Mouse (Mus musculus): ENCODE data around the gene Gm3383.
"Not testable (repeated sequence)": the region's sequence is repeated elsewhere in the genome, so short reads cannot be mapped to it uniquely, and the experiment has no call there.

Gene Gm3383

GRCm38 (mm10) chr14:5807882-5808281 lies at the start of gene Gm3383:
Gene Gm3383 (minus strand): TSS chr14:5807982.
- not testable (repeated sequence) for DNase-seq

DNA sequence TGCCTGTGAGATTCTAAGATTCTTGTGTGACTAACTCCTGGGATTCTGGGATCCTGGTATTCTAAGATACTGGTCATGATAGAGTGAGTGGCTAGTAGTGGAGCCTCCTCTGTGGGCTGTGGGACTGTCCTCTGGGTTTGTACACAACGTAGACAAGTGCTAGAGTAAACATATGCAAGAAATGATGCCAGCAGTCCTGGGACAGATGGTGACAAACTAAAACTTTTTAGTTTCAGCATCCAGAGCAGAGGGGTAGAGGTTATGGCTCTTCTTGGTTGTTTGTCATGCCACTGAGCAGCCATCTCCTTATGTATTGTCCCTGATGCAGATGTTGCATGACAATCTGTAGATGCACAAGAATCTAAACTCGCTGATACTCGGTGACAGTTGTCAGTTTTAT lies 48.1 kb upstream of the Gm3383 start:
- DNase-seq = not testable (repeated sequence)

DNA sequence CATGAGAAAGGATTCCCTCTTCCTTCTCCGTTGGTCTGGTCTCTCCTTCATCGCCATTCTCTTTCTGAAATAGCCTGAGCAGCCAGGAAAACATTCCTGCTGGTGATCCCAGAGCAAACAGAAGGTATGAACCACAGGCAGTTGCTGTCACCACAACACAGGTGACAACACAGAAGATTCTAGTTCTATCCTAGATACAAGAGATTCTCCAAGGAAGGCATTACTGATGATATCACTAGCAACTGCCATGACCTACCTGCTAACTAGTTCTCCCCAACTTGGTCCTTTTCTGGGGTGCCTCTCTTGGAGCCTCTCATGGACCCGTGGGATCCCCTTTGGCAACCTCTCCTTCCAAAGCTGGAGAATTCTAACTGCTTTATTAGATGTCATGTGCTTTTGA lies 22.4 kb upstream of the Gm3383 start, which contains the start of gene Gm3424:
Gene Gm3424 (minus strand): TSS at position 101 of the 400 bp plus-strand sequence.
- DNase-seq = not testable (repeated sequence)

GRCm38 (mm10) chr14:5812699-5813356 lies 5.0 kb upstream of the Gm3383 start:
- not testable (repeated sequence) for DNase-seq

DNA sequence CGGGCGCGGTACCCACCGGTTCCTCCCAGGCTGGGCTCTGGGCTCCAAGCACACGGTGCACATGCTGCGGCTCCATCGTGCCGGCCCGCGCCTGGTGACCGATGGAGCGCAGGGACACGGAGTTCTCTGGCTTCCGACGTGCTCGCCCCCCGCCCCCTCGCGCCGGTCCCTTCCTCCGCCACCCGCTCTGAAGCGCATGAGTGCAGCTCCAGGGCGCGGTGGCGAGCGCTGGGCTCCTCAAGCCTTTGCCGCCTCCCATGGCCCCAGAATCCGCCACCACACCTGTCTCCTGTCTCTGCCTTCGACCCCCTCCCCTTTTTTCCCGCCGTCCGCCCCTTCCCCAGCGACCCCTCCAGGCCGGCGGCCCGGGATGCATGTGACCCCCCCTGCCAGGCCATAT lies 66.3 kb downstream of the Gm3383 start, which contains the start of gene Gm3373:
Gene Gm3373 (minus strand): TSS at position 101 of the 400 bp plus-strand sequence.
- DNase-seq = not testable (repeated sequence)

GRCm38 (mm10) chr14:5687357-5687756 lies 120.4 kb downstream of the Gm3383 start, which contains the start of gene Gm9603:
Gene Gm9603 (minus strand): TSS chr14:5687457.
- DNase-seq = not testable (repeated sequence)

GRCm38 (mm10) chr14:5632928-5633327 lies 174.9 kb downstream of the Gm3383 start, which contains the start of gene Gm8265:
Gene Gm8265 (minus strand): TSS chr14:5633028.
- not testable (repeated sequence) for DNase-seq
